Mouse (Mus musculus): ENCODE data around the gene Gas6. TPM values are rescaled to one million over a fixed set of nuclear protein-coding genes. Genes with fewer than 3 reads are reported as not detected.

Gas6 gene
- polyA plus RNA-seq, 1 experiment from 2014 or later, result 34.7 TPM

DNA sequence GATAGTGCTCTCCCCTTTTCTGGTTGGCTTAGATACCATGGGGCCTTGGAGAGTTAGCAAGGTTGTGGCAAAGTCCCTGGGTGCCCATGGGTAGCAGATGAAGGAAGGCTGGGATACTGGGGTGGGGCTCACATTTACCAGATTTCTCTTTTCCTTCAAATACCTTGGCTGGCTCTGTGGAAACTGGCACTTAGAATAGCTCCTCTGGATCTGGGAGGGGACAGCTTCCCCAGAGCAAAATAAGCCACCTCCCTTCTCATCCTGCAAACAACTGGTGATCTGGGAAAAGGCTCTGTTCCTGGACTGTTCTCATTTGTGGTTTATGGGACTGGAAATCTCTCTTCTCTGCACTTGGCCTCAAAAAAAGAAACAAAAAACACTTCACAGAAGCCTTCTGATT lies 63.4 kb downstream of the Gas6 start:
- no peak overlapping the region for H3K4me3 ChIP-seq (replicated peaks; ENCODE audit: low read length)
- ATAC-seq (ENCODE audit: low FRiP score) (no peak), DNase-seq (ENCODE audit: low spot score) (no peak)
- H3K4me1 ChIP-seq (replicated peaks; ENCODE audit: control insufficient read depth, insufficient read depth, low read length), result no peaks in the 10 kb centered on the region
- H3K4me2 ChIP-seq (replicated peaks), result no peak overlapping the region
- H3K27me3 ChIP-seq (ENCODE audit: control insufficient read depth, insufficient read depth, low read length), result peaks cover 17% of the 10 kb centered on the region
- no peaks in the 10 kb centered on the region for H3K36me3 ChIP-seq (replicated peaks; ENCODE audit: control insufficient read depth, insufficient read depth)
- H3K9me3 ChIP-seq (ENCODE audit: control insufficient read depth, low read length), result no peaks in the 10 kb centered on the region
- H3K9ac ChIP-seq, result no peak overlapping the region
- H3K27ac ChIP-seq, result 0 out of 2 replicates have a peak overlapping the region, but pooled peaks have one; percentile 14

DNA sequence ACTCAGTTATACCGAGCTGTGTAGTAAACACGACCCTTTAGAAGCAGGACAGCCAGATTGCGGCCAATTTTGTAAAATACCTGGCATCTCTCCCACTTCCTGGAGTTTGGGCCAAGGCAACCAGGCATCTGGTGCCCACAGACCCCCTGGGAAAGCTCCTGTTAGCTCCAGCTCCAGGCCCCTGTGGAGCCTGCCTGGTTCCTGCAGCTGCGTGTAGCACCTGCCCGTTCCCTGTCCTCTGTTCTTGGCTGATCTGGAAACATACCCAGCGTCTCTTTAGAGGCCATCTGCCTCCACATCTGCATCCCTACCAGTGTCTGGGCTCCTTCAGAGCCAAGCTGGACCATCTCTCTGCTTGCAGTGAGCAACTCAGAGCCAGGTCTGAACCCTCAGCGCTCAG lies 63.9 kb downstream of the Gas6 start:
- H3K4me3 ChIP-seq (replicated peaks; ENCODE audit: low read length), result no peak overlapping the region
- 68% methylated on average over 7 of the region's 7 CpGs for WGBS
- DNase-seq (ENCODE audit: low spot score) (no peak), ATAC-seq (ENCODE audit: low FRiP score) (no peak)
- H3K27me3 ChIP-seq (ENCODE audit: control insufficient read depth, insufficient read depth, low read length), result peaks cover 13% of the 10 kb centered on the region
- H3K27ac ChIP-seq, result 0 out of 2 replicates have a peak overlapping the region, but pooled peaks have one; percentile 14
- H3K36me3 ChIP-seq (replicated peaks; ENCODE audit: control insufficient read depth, insufficient read depth), result no peaks in the 10 kb centered on the region
- H3K9ac ChIP-seq, result no peak overlapping the region
- H3K9me3 ChIP-seq (ENCODE audit: control insufficient read depth, low read length), result no peaks in the 10 kb centered on the region
- H3K4me1 ChIP-seq (replicated peaks; ENCODE audit: control insufficient read depth, insufficient read depth, low read length), result no peaks in the 10 kb centered on the region
- no peak overlapping the region for H3K4me2 ChIP-seq (replicated peaks)

DNA sequence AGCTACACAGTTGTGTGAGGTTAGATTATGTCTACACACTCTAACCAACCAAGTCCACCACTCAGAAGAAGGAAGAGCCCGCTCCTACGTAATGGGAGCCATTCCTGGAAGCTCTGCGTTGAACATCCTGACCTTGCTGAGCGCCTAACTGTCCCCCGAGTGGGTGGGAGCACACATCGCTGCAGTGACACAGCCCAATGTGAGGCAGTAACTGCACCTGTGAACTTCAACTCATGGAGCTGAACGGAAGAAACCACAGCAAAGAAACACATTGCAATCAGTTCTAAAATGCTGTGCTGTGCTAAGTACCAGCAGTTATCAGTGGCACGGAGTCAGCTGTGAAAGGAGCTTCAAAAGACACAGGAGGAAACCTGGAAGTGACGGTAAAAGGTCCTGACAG lies 66.1 kb downstream of the Gas6 start:
- no peak for DNase-seq (ENCODE audit: low spot score)
- Histone ChIP-seq H3K9me3 (ENCODE audit: control insufficient read depth, low read length) (no peaks in the 10 kb centered on the region), H3K4me2 (replicated peaks) (no peak overlapping the region), H3K9ac (no peak overlapping the region), H3K4me1 (replicated peaks; ENCODE audit: control insufficient read depth, insufficient read depth, low read length) (no peaks in the 10 kb centered on the region), H3K27me3 (ENCODE audit: control insufficient read depth, insufficient read depth, low read length) (no peaks in the 10 kb centered on the region), H3K36me3 (replicated peaks; ENCODE audit: control insufficient read depth, insufficient read depth) (no peaks in the 10 kb centered on the region), H3K27ac (no peak overlapping the region), H3K4me3 (replicated peaks; ENCODE audit: low read length) (no peak overlapping the region)
- ATAC-seq (ENCODE audit: low FRiP score), result no peak
- 90% methylated on average over 9 of the region's 9 CpGs for WGBS

DNA sequence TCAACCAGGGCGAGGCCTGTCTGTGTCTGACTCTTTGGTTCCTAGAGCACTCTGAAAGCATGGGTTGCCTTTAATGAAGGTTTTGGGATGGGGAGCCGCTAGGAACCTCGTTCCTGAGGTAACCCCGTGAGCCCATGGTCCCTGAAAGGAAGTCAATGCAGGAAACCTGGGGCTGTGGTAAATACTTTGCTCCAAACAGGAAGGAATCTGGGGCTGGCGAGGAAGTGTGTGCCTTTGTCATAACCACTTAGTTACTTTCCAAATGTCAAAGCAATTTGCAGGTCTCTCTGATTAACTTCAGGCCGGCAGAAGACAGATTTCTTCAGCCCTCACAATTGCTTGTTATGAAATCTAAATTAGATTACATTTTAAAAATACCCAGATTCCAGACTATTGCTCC lies 66.9 kb downstream of the Gas6 start:
- no peaks in the 10 kb centered on the region for H3K36me3 ChIP-seq (replicated peaks; ENCODE audit: control insufficient read depth, insufficient read depth)
- H3K27me3 ChIP-seq (ENCODE audit: control insufficient read depth, insufficient read depth, low read length), result no peaks in the 10 kb centered on the region
- ATAC-seq (ENCODE audit: low FRiP score), result no peak
- H3K27ac ChIP-seq, result no peak overlapping the region
- 81% methylated on average over 6 of the region's 6 CpGs for WGBS
- H3K4me2 ChIP-seq (replicated peaks), result no peak overlapping the region
- no peaks in the 10 kb centered on the region for H3K4me1 ChIP-seq (replicated peaks; ENCODE audit: control insufficient read depth, insufficient read depth, low read length)
- H3K4me3 ChIP-seq (replicated peaks; ENCODE audit: low read length), result no peak overlapping the region
- H3K9ac ChIP-seq, result no peak overlapping the region
- no peak for DNase-seq (ENCODE audit: low spot score)
- no peaks in the 10 kb centered on the region for H3K9me3 ChIP-seq (ENCODE audit: control insufficient read depth, low read length)

DNA sequence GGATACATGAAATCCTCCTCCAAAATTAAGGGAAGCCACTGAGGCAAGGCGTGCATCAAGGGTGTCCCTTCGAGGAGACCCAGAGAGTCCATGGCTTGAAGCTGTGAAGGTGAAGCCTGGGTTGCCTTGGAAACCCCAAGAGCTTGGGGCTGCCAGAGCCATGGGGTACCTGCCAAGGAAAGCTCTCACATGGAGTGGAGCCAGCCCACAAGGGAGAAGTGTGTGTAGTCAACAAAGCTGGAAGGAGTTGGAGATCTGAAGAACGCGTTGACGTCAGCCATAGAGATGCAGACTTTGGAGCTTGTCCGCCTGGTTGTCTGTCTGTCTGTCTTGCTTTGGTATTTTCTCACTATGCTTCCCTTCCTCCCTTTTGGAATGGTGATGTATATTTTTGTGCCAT lies 73.3 kb downstream of the Gas6 start:
- ATAC-seq (ENCODE audit: low FRiP score) (no peak), DNase-seq (ENCODE audit: low spot score) (no peak)
- 94% methylated on average over 6 of the region's 6 CpGs for WGBS
- Histone ChIP-seq H3K27me3 (ENCODE audit: control insufficient read depth, insufficient read depth, low read length) (no peaks in the 10 kb centered on the region), H3K4me2 (replicated peaks) (no peak overlapping the region), H3K9ac (no peak overlapping the region), H3K27ac (no peak overlapping the region), H3K9me3 (ENCODE audit: control insufficient read depth, low read length) (no peaks in the 10 kb centered on the region), H3K36me3 (replicated peaks; ENCODE audit: control insufficient read depth, insufficient read depth) (no peaks in the 10 kb centered on the region), H3K4me1 (replicated peaks; ENCODE audit: control insufficient read depth, insufficient read depth, low read length) (no peaks in the 10 kb centered on the region), H3K4me3 (replicated peaks; ENCODE audit: low read length) (no peak overlapping the region)

DNA sequence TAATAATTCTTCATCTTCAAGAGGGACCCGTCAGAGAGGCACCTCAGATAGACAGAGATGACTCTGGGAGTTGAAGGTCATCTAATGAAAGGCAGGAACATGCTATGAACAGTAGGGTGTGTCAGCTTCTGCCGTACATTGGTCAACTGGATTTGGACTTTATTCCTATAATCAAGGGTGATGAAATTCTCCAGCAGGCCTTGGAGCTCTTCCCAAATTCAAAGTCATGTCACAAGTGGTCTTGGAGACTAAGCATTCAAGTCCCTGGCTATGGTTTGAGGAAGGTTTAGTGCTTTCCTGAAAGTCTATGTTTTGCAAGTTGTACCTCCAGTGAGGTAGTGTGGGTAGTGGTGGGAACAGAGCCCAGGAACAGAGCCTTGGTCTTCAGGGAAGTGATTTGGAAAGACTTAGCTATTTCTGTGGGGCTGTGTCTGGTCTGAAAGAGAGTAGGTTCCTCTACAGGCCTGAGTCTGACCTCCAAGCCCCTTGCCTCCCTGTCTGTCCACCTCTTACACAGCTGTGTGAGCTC lies 75.1 kb downstream of the Gas6 start:
- ATAC-seq (ENCODE audit: low FRiP score), result no peak
- Histone ChIP-seq H3K27me3 (ENCODE audit: control insufficient read depth, insufficient read depth, low read length) (no peaks in the 10 kb centered on the region), H3K9me3 (ENCODE audit: control insufficient read depth, low read length) (no peaks in the 10 kb centered on the region), H3K4me1 (replicated peaks; ENCODE audit: control insufficient read depth, insufficient read depth, low read length) (no peaks in the 10 kb centered on the region), H3K4me2 (replicated peaks) (no peak overlapping the region), H3K4me3 (replicated peaks; ENCODE audit: low read length) (no peak overlapping the region), H3K27ac (no peak overlapping the region), H3K9ac (no peak overlapping the region), H3K36me3 (replicated peaks; ENCODE audit: control insufficient read depth, insufficient read depth) (no peaks in the 10 kb centered on the region)
- 74% methylated on average over 2 of the region's 2 CpGs for WGBS
- no peak for DNase-seq (ENCODE audit: low spot score)

DNA sequence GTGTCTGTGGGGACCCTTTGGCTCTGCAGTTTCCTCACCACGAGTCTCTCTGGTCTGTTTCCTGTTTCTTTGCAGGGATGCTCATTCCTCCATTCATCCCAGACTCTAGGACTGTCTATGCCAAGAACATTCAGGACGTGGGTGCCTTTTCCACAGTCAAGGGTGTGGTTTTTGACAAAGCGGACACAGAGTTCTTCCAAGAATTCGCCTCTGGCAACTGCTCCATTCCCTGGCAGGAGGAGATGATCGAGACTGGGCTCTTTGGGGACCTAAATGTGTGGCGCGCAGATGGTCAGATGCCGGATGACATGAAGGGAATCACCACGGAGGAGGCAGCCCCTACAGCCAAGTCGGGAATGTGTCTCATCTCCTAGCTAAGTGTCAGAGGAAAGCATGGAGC lies 78.4 kb downstream of the Gas6 start:
- Histone ChIP-seq H3K27ac (no peak overlapping the region), H3K4me1 (replicated peaks; ENCODE audit: control insufficient read depth, insufficient read depth, low read length) (no peaks in the 10 kb centered on the region), H3K4me3 (replicated peaks; ENCODE audit: low read length) (no peak overlapping the region), H3K4me2 (replicated peaks) (no peak overlapping the region), H3K36me3 (replicated peaks; ENCODE audit: control insufficient read depth, insufficient read depth) (no peaks in the 10 kb centered on the region), H3K27me3 (ENCODE audit: control insufficient read depth, insufficient read depth, low read length) (no peaks in the 10 kb centered on the region), H3K9ac (no peak overlapping the region), H3K9me3 (ENCODE audit: control insufficient read depth, low read length) (no peaks in the 10 kb centered on the region)
- no peak for ATAC-seq (ENCODE audit: low FRiP score)
- DNase-seq (ENCODE audit: low spot score), result no peak
- WGBS, result 82% methylated on average over 10 of the region's 10 CpGs

Other genes with a start within 250 kb of the Gas6 start
- not detected in 2 replicates for gene Adprhl1, start 240.3 kb downstream of the Gas6 start, polyA plus RNA-seq (2014; fragmentation: Nextera tagmentation; extraction: Ambion mirVana)
- gene Dcun1d2, start 206.4 kb downstream of the Gas6 start, polyA plus RNA-seq (2014; fragmentation: Nextera tagmentation; extraction: Ambion mirVana), result 34.1 and 36.5 TPM in 2 replicates
- 50.1 and 51.4 TPM in 2 replicates for gene Tmco3, start 206.3 kb downstream of the Gas6 start, polyA plus RNA-seq (2014; fragmentation: Nextera tagmentation; extraction: Ambion mirVana)
- 104 and 110 TPM in 2 replicates for gene Tfdp1, start 155.7 kb downstream of the Gas6 start, polyA plus RNA-seq (2014; fragmentation: Nextera tagmentation; extraction: Ambion mirVana)
- gene Atp4b, start 97.7 kb downstream of the Gas6 start, polyA plus RNA-seq (2014; fragmentation: Nextera tagmentation; extraction: Ambion mirVana), result not detected in 2 replicates
- gene Grk1, start 89.4 kb downstream of the Gas6 start, polyA plus RNA-seq (2014; fragmentation: Nextera tagmentation; extraction: Ambion mirVana), result not detected in 2 replicates
- gene Tmem255b, start 59.3 kb downstream of the Gas6 start, polyA plus RNA-seq (2014; fragmentation: Nextera tagmentation; extraction: Ambion mirVana), result 0.75 and 1.5 TPM in 2 replicates
- not detected in 2 replicates for gene 1700029H14Rik, start 68.0 kb upstream of the Gas6 start, polyA plus RNA-seq (2014; fragmentation: Nextera tagmentation; extraction: Ambion mirVana)
- gene Rasa3, start 183.1 kb upstream of the Gas6 start, polyA plus RNA-seq (2014; fragmentation: Nextera tagmentation; extraction: Ambion mirVana), result 32.6 and 37.3 TPM in 2 replicates
- 0.73 and 1.7 TPM in 2 replicates for gene Cfap97d2, start 211.4 kb upstream of the Gas6 start, polyA plus RNA-seq (2014; fragmentation: Nextera tagmentation; extraction: Ambion mirVana)

All from hindbrain, embryonic 14.5 days (tissue).